Mouse (Mus musculus) heart, postnatal 0 days (tissue): ENCODE data around the gene Stk10. TPM values are rescaled to one million over a fixed set of nuclear protein-coding genes. Genes with fewer than 3 reads are reported as not detected.
A peak's percentile ranks its signal among the peaks of the same experiment; 100 is the strongest.

ENCODE experiments used
- ATAC-seq: fragments of 200-750 bp; cut with Nextera tagmentation; 2 replicates; pipeline ENCODE4 v1.8.0; 2017; ENCODE audit warnings: low read depth, moderate number of reproducible peaks, moderate library complexity; ENCODE audit not compliant: insufficient read depth
- DNase-seq: peaks from one replicate; pipeline ENCODE4 v3.0.0-alpha.2; 2016; ENCODE audit warnings: low spot score
- H3K27ac ChIP-seq: fragments of 300-500 bp; sonication (generic); 2 replicates; pipeline ENCODE4 v1.5.1; 2014; ENCODE audit warnings: low read depth, mild to moderate bottlenecking
- H3K27me3 ChIP-seq: fragments of 300-500 bp; sonication (generic); 2 replicates; pipeline ENCODE4 v1.6.1; 2014; ENCODE audit warnings: low read length, mixed read lengths; ENCODE audit not compliant: control insufficient read depth, insufficient read depth
- H3K36me3 ChIP-seq: fragments of 300-500 bp; sonication (generic); replicated peaks from 2 replicates; pipeline ENCODE4 v1.6.1; 2014; ENCODE audit warnings: low read length, mixed read lengths; ENCODE audit not compliant: control insufficient read depth, insufficient read depth
- H3K4me1 ChIP-seq: fragments of 300-500 bp; sonication (generic); 2 replicates; pipeline ENCODE4 v1.6.1; 2014; ENCODE audit warnings: antibody characterized with exemption; ENCODE audit not compliant: control insufficient read depth, insufficient read depth
- H3K4me2 ChIP-seq: fragments of 300-500 bp; sonication (generic); 2 replicates; pipeline ENCODE4 v1.6.1; 2014; ENCODE audit warnings: low read depth, mild to moderate bottlenecking, low read length, moderate library complexity
- H3K4me3 ChIP-seq: fragments of 300-500 bp; sonication (generic); 2 replicates; pipeline ENCODE4 v1.5.1; 2014; ENCODE audit warnings: low read depth, low read length
- H3K9ac ChIP-seq: fragments of 300-500 bp; sonication (generic); replicated peaks from 2 replicates; pipeline ENCODE4 v1.6.1; 2014; ENCODE audit warnings: low read depth, low read length, mixed read lengths
- H3K9me3 ChIP-seq: fragments of 300-500 bp; sonication (generic); replicated peaks from 2 replicates; pipeline ENCODE4 v1.6.1; 2016; ENCODE audit warnings: low read length; ENCODE audit not compliant: control insufficient read depth
- CTCF ChIP-seq: IDR thresholded peaks from 2 replicates; pipeline ENCODE4 v1.5.1; 2016; ENCODE audit warnings: antibody characterized with exemption, control low read depth, low read depth
- EP300 ChIP-seq: IDR thresholded peaks from 2 replicates; pipeline ENCODE4 v1.6.1; 2016; ENCODE audit warnings: antibody characterized with exemption, low read depth
- WGBS: fragments of 180-500 bp; shearing (Covaris S2); extraction: QIAGEN DNeasy Blood & Tissue Kit; methylation state at CpG from one replicate; pipeline ENCODE4 v1.1.7; 2014; 5-methylcytosine and 5-hydroxymethylcytosine counted together
- polyA plus RNA-seq: library from polyadenylated mRNA; unstranded; fragments of >200 nt; fragmentation: Nextera tagmentation; extraction: Ambion mirVana; gene quantifications from 2 replicates; pipeline ENCODE4 v1.2.1, GENCODE M21; 2015
- total RNA-seq: library from RNA; depleted of rRNA; stranded (reverse); fragments of >200 nt; gene quantifications from 2 replicates; pipeline ENCODE4 v1.2.3, GENCODE M21; 2014; ENCODE audit warnings: low replicate concordance

The Stk10 gene
- total and polyA plus RNA-seq, 2 experiments from 2014 or later: 1.6 to 4.3 TPM

GRCm38 (mm10) chr11:32621831-32622478 is 88.8 kb downstream of the Stk10 start:
- H3K9me3 ChIP-seq: no peaks in the 10 kb centered on the region
- H3K27ac ChIP-seq: no peak overlapping the region
- no peaks in the 10 kb centered on the region for H3K27me3 ChIP-seq
- H3K36me3 ChIP-seq: 0 out of 2 replicates have a peak, but pooled peaks cover 3% of the 10 kb centered on the region
- H3K4me2 ChIP-seq: no peak overlapping the region
- WGBS: 54% methylated on average over 12 of the region's 12 CpGs
- ATAC-seq (no peak), DNase-seq (no peak)
- H3K4me1 ChIP-seq: peaks cover 14% of the 10 kb centered on the region
- no peak overlapping the region for H3K9ac ChIP-seq
- no peak overlapping the region for H3K4me3 ChIP-seq
- TF ChIP-seq EP300 (no peak), CTCF (no peak)

GRCm38 (mm10) chr11:32622479-32623190 is 89.5 kb downstream of the Stk10 start:
- Histone ChIP-seq H3K9ac (no peak overlapping the region), H3K27me3 (no peaks in the 10 kb centered on the region), H3K27ac (no peak overlapping the region), H3K4me3 (no peak overlapping the region), H3K9me3 (no peaks in the 10 kb centered on the region), H3K4me2 (no peak overlapping the region), H3K4me1 (peaks cover 14% of the 10 kb centered on the region), H3K36me3 (0 out of 2 replicates have a peak, but pooled peaks cover 3% of the 10 kb centered on the region)
- no peak for DNase-seq
- ATAC-seq: no peak
- TF ChIP-seq CTCF (no peak), EP300 (no peak)
- WGBS: 80% methylated on average over 13 of the region's 13 CpGs

- TF ChIP-seq EP300: no peak
- no peak for TF ChIP-seq CTCF
- no peaks in the 10 kb centered on the region for H3K9me3 ChIP-seq
- H3K36me3 ChIP-seq: 0 out of 2 replicates have a peak, but pooled peaks cover 3% of the 10 kb centered on the region
- H3K4me3 ChIP-seq: no peak overlapping the region
- DNase-seq (no peak), ATAC-seq (no peak)
- no peaks in the 10 kb centered on the region for H3K27me3 ChIP-seq
- H3K4me2 ChIP-seq: no peak overlapping the region
- H3K27ac ChIP-seq: no peak overlapping the region
- no peak overlapping the region for H3K9ac ChIP-seq
- peaks cover 14% of the 10 kb centered on the region for H3K4me1 ChIP-seq
- 69% methylated on average over 5 of the region's 5 CpGs for WGBS
Observed at GRCm38 (mm10) chr11:32623236-32623635, 90.1 kb downstream of the Stk10 start.

GRCm38 (mm10) chr11:32623912-32624311 is 90.8 kb downstream of the Stk10 start:
- WGBS: 89% methylated on average over 6 of the region's 6 CpGs
- DNase-seq: no peak

GRCm38 (mm10) chr11:32625677-32626076 is 92.6 kb downstream of the Stk10 start:
- TF ChIP-seq EP300: no peak
- peak; percentile 91 for TF ChIP-seq CTCF
- DNase-seq (no peak), ATAC-seq (0 out of 2 replicates have a peak, but pooled peaks have one; percentile 50)

More at GRCm38 (mm10) chr11:32623912-32624311, 90.8 kb downstream of the Stk10 start:
- no peak overlapping the region for H3K4me2 ChIP-seq
- peaks cover 11% of the 10 kb centered on the region for H3K4me1 ChIP-seq
- no peak overlapping the region for H3K4me3 ChIP-seq
- no peak for ATAC-seq
- no peak overlapping the region for H3K9ac ChIP-seq
- no peaks in the 10 kb centered on the region for H3K27me3 ChIP-seq
- H3K27ac ChIP-seq: no peak overlapping the region
- H3K36me3 ChIP-seq: 0 out of 2 replicates have a peak, but pooled peaks cover 3% of the 10 kb centered on the region
- no peaks in the 10 kb centered on the region for H3K9me3 ChIP-seq
- TF ChIP-seq CTCF (no peak), EP300 (no peak)

More at GRCm38 (mm10) chr11:32625677-32626076, 92.6 kb downstream of the Stk10 start:
- H3K4me2 ChIP-seq: no peak overlapping the region
- no peaks in the 10 kb centered on the region for H3K27me3 ChIP-seq
- no peak overlapping the region for H3K27ac ChIP-seq
- WGBS: 50% methylated on average over 1 of the region's 1 CpGs
- H3K9me3 ChIP-seq: no peaks in the 10 kb centered on the region
- H3K36me3 ChIP-seq: no peaks in the 10 kb centered on the region
- H3K4me3 ChIP-seq: no peak overlapping the region
- no peaks in the 10 kb centered on the region for H3K4me1 ChIP-seq
- no peak overlapping the region for H3K9ac ChIP-seq
